Mouse (Mus musculus): Measurements from ENCODE around the gene Efnb1. TPM values are rescaled to one million over a fixed set of nuclear protein-coding genes. Genes with fewer than 3 reads are reported as not detected.

Gene Efnb1
- polyA plus RNA-seq, 1 experiment from 2014 or later, result 37.3 TPM

Other genes starting within 250 kb of the Efnb1 start
- 17.4 and 18.4 TPM in 2 replicates for gene Ophn1, start 245.1 kb upstream of the Efnb1 start, polyA plus RNA-seq (2014; fragmentation: Nextera tagmentation; extraction: Ambion mirVana)
- 22.5 and 22.7 TPM in 2 replicates for gene Yipf6, start 199.8 kb upstream of the Efnb1 start, polyA plus RNA-seq (2014; fragmentation: Nextera tagmentation; extraction: Ambion mirVana)
- gene Stard8, start 132.9 kb upstream of the Efnb1 start, polyA plus RNA-seq (2014; fragmentation: Nextera tagmentation; extraction: Ambion mirVana), result 11.6 and 11.7 TPM in 2 replicates